Comparison of ENCODE assay signal across 8 mouse cellular contexts in the genomic region with DNA sequence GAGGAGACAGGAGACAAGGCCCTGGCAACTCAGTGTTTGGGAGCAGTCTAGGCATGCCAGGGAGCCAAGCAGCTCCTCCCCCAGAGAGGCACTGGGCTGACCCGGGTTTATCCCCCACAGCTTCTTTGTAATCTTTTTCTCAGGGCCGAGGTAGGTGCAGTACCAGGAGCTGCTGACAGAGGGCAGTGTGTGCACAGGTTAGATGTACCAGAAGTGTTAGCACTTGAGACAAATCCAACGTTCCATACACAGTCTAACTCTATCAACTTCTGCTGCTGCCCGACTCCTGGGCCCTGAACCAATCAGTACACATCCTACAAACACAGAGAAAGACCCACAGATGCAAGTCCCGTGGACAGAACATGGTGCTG. TPM values are rescaled to one million over a fixed set of nuclear protein-coding genes. Genes with fewer than 3 reads are reported as not detected.
DNase-seq lines count a peak whose midpoint lies in the region; ATAC-seq lines count a peak whose summit lies in the region.

No protein-coding gene starts in this region.

- no peak overlapping the region for H3K4me2 ChIP-seq in intestine, embryonic 14.5 days (ENCODE audit: low read length)

- H3K36me3 ChIP-seq in intestine, embryonic 14.5 days (ENCODE audit: control insufficient read depth, insufficient read depth, low read length) = no peaks in the 10 kb centered on the region

- intact Hi-C loops in gastrocnemius, postnatal 14 days (cut with DNase I; ENCODE audit: low total_unique reads) = loop anchor here (5.0 kb wide), 2 partner anchors 295 to 430 kb away; no protein-coding TSS in a partner anchor

- no peak overlapping the region for H3K9ac ChIP-seq in intestine, embryonic 14.5 days (ENCODE audit: low read length)

- H3K27me3 ChIP-seq in intestine, embryonic 14.5 days (replicated peaks; ENCODE audit: control insufficient read depth, insufficient read depth, low read length) = no peaks in the 10 kb centered on the region

- H3K27ac ChIP-seq in intestine, embryonic 14.5 days (ENCODE audit: low read depth) = no peak overlapping the region

- H3K9me3 ChIP-seq in intestine, embryonic 14.5 days (ENCODE audit: control insufficient read depth, low read length) = no peaks in the 10 kb centered on the region

- no peak overlapping the region for H3K4me3 ChIP-seq in intestine, embryonic 14.5 days (ENCODE audit: low read depth, low read length)

- ATAC-seq in intestine, embryonic 14.5 days (replicated peaks; ENCODE audit: low FRiP score, low TSS enrichment, low read depth) = peak; percentile 66

- peak; percentile 78 for DNase-seq in adrenal gland, adult 2 months
- peak; percentile 95 for DNase-seq in embryo, embryonic 10.5 days (ENCODE audit: low spot score)
- peak; percentile 77 for DNase-seq in gastrocnemius, postnatal 14 days
- peak; percentile 98 for DNase-seq in intestine, embryonic 14.5 days (ENCODE audit: low spot score)
- DNase-seq in left cerebral cortex, adult 9 months (ENCODE audit: low spot score in 2 of 2) = peak; percentile 30 to 95
- DNase-seq in mesoderm, embryonic 11.5 days (ENCODE audit: low read depth, low spot score) = peak; percentile 89
- peak; percentile 64 to 80 for DNase-seq in right cerebral cortex, postnatal 36 days (ENCODE audit: low spot score in 2 of 2)
- peak; percentile 92 to 93 for DNase-seq in urinary bladder, postnatal 36 days (ENCODE audit: low spot score in 2 of 2)

- H3K4me1 ChIP-seq in intestine, embryonic 14.5 days (replicated peaks; ENCODE audit: control insufficient read depth, insufficient read depth, low read length) = no peaks in the 10 kb centered on the region

- 6% methylated on average over 5 of the region's 5 CpGs for WGBS in intestine, embryonic 14.5 days

RNA-seq across cellular contexts. Expression of a gene that starts 13.6 kb away (rescaled TPM):
- total RNA-seq in adrenal gland, adult 2 months (2021) = not detected
- polyA plus RNA-seq in adrenal gland, adult 2 months (2012; rRNA removed) = not detected in 2 replicates
- total RNA-seq in gastrocnemius, postnatal 14 days (2021) = not detected
- polyA plus RNA-seq in intestine, embryonic 14.5 days (2014; fragmentation: Nextera tagmentation; extraction: Ambion mirVana) = not detected in 2 replicates

RNA-seq across cellular contexts. Expression of a gene that starts 29.4 kb away (rescaled TPM):
- not detected for total RNA-seq in adrenal gland, adult 2 months (2021)
- not detected in 2 replicates for polyA plus RNA-seq in adrenal gland, adult 2 months (2012; rRNA removed)
- total RNA-seq in gastrocnemius, postnatal 14 days (2021) = not detected
- polyA plus RNA-seq in intestine, embryonic 14.5 days (2014; fragmentation: Nextera tagmentation; extraction: Ambion mirVana) = not detected in 2 replicates

RNA-seq across cellular contexts. Expression of a gene that starts 29.8 kb away (rescaled TPM):
- total RNA-seq in adrenal gland, adult 2 months (2021) = not detected
- not detected in 2 replicates for polyA plus RNA-seq in adrenal gland, adult 2 months (2012; rRNA removed)
- total RNA-seq in gastrocnemius, postnatal 14 days (2021) = not detected
- polyA plus RNA-seq in intestine, embryonic 14.5 days (2014; fragmentation: Nextera tagmentation; extraction: Ambion mirVana) = not detected in 2 replicates

RNA-seq across cellular contexts. Expression of a gene that starts 45.3 kb away (rescaled TPM):
- total RNA-seq in adrenal gland, adult 2 months (2021) = not detected
- polyA plus RNA-seq in adrenal gland, adult 2 months (2012; rRNA removed) = not detected in 2 replicates
- not detected for total RNA-seq in gastrocnemius, postnatal 14 days (2021)
- not detected in 2 replicates for polyA plus RNA-seq in intestine, embryonic 14.5 days (2014; fragmentation: Nextera tagmentation; extraction: Ambion mirVana)

RNA-seq across cellular contexts. Expression of a gene that starts 60.0 kb away (rescaled TPM):
- not detected for total RNA-seq in adrenal gland, adult 2 months (2021)
- polyA plus RNA-seq in adrenal gland, adult 2 months (2012; rRNA removed) = 0.06 TPM in 1 of 2 replicates, not detected in the other
- total RNA-seq in gastrocnemius, postnatal 14 days (2021) = not detected
- polyA plus RNA-seq in intestine, embryonic 14.5 days (2014; fragmentation: Nextera tagmentation; extraction: Ambion mirVana) = 0.47 TPM in 1 of 2 replicates, not detected in the other
